Mouse (Mus musculus): ENCODE measurements around the gene Rnf220. TPM values are rescaled to one million over a fixed set of nuclear protein-coding genes. Genes with fewer than 3 reads are reported as not detected.
A peak's percentile ranks its signal among the peaks of the same experiment; 100 is the strongest.

Gene Rnf220
- polyA plus RNA-seq, 1 experiment from 2014 or later: 137 TPM

- no peak for ATAC-seq
- peaks cover 25% of the 10 kb centered on the region for H3K36me3 ChIP-seq (ENCODE audit: control insufficient read depth, insufficient read depth, low read length)
- peaks cover 4% of the 10 kb centered on the region; the same call in 1 of the 2 replicates for H3K9me3 ChIP-seq (replicated peaks; ENCODE audit: control insufficient read depth, low read length, poor library complexity, severe bottlenecking)
- 97% methylated on average over 17 of the region's 17 CpGs for WGBS
- no peak overlapping the region for H3K4me2 ChIP-seq (ENCODE audit: low read length)
- no peak overlapping the region for H3K4me3 ChIP-seq (ENCODE audit: low read depth, low read length)
- H3K9ac ChIP-seq (ENCODE audit: low read depth, low read length): no peak overlapping the region
- peaks cover 14% of the 10 kb centered on the region for H3K4me1 ChIP-seq (ENCODE audit: control insufficient read depth, insufficient read depth, low read length)
- H3K27me3 ChIP-seq (ENCODE audit: control insufficient read depth, insufficient read depth, low read depth, low read length): no peaks in the 10 kb centered on the region
- H3K27ac ChIP-seq (ENCODE audit: low read length): no peak overlapping the region
These were observed 220.6 kb downstream of the Rnf220 start for GRCm38 (mm10) chr4:117276281-117276711.

GRCm38 (mm10) chr4:117274720-117275119 lies 222.1 kb downstream of the Rnf220 start:
- peaks cover 27% of the 10 kb centered on the region for H3K36me3 ChIP-seq (ENCODE audit: control insufficient read depth, insufficient read depth, low read length)

GRCm38 (mm10) chr4:117272459-117272858 lies 224.4 kb downstream of the Rnf220 start:
- no peak overlapping the region for H3K4me2 ChIP-seq (ENCODE audit: low read length)
- H3K4me3 ChIP-seq (ENCODE audit: low read depth, low read length): no peak overlapping the region
- H3K4me1 ChIP-seq (ENCODE audit: control insufficient read depth, insufficient read depth, low read length): peaks cover 4% of the 10 kb centered on the region; the same call in 1 of the 2 replicates
- peaks cover 21% of the 10 kb centered on the region for H3K27me3 ChIP-seq (ENCODE audit: control insufficient read depth, insufficient read depth, low read depth, low read length)
- peak; percentile 60 for ATAC-seq
- H3K36me3 ChIP-seq (ENCODE audit: control insufficient read depth, insufficient read depth, low read length): peaks cover 27% of the 10 kb centered on the region
- peak overlapping the region; percentile 55; the same call in 1 of the 2 replicates for H3K27ac ChIP-seq (ENCODE audit: low read length)
- 4% methylated on average over 12 of the region's 12 CpGs for WGBS
- H3K9me3 ChIP-seq (replicated peaks; ENCODE audit: control insufficient read depth, low read length, poor library complexity, severe bottlenecking): peaks cover 4% of the 10 kb centered on the region; the same call in 1 of the 2 replicates
- no peak overlapping the region for H3K9ac ChIP-seq (ENCODE audit: low read depth, low read length)

More at GRCm38 (mm10) chr4:117274720-117275119, 222.1 kb downstream of the Rnf220 start:
- Histone ChIP-seq H3K4me2 (ENCODE audit: low read length) (no peak overlapping the region), H3K27ac (ENCODE audit: low read length) (no peak overlapping the region), H3K9ac (ENCODE audit: low read depth, low read length) (no peak overlapping the region), H3K27me3 (ENCODE audit: control insufficient read depth, insufficient read depth, low read depth, low read length) (peaks cover 3% of the 10 kb centered on the region; the same call in 1 of the 2 replicates), H3K4me3 (ENCODE audit: low read depth, low read length) (no peak overlapping the region), H3K9me3 (replicated peaks; ENCODE audit: control insufficient read depth, low read length, poor library complexity, severe bottlenecking) (peaks cover 4% of the 10 kb centered on the region; the same call in 1 of the 2 replicates), H3K4me1 (ENCODE audit: control insufficient read depth, insufficient read depth, low read length) (peaks cover 7% of the 10 kb centered on the region; the same call in 1 of the 2 replicates)
- no peak for ATAC-seq
- WGBS: 93% methylated on average over 4 of the region's 4 CpGs

- H3K36me3 ChIP-seq (ENCODE audit: control insufficient read depth, insufficient read depth, low read length): peaks cover 15% of the 10 kb centered on the region
- 13% methylated on average over 6 of the region's 6 CpGs for WGBS
- no peak overlapping the region for H3K27ac ChIP-seq (ENCODE audit: low read length)
- H3K9ac ChIP-seq (ENCODE audit: low read depth, low read length): no peak overlapping the region
- H3K4me3 ChIP-seq (ENCODE audit: low read depth, low read length): no peak overlapping the region
- H3K27me3 ChIP-seq (ENCODE audit: control insufficient read depth, insufficient read depth, low read depth, low read length): peaks cover 21% of the 10 kb centered on the region
- H3K4me2 ChIP-seq (ENCODE audit: low read length): no peak overlapping the region
- ATAC-seq: peak; percentile 43
- H3K4me1 ChIP-seq (ENCODE audit: control insufficient read depth, insufficient read depth, low read length): peaks cover 4% of the 10 kb centered on the region; the same call in 1 of the 2 replicates
- peaks cover 4% of the 10 kb centered on the region; the same call in 1 of the 2 replicates for H3K9me3 ChIP-seq (replicated peaks; ENCODE audit: control insufficient read depth, low read length, poor library complexity, severe bottlenecking)
These were observed 226.6 kb downstream of the Rnf220 start for GRCm38 (mm10) chr4:117270278-117270677.

GRCm38 (mm10) chr4:117267831-117268437 lies 228.9 kb downstream of the Rnf220 start:
- WGBS: 88% methylated on average over 25 of the region's 25 CpGs
- Histone ChIP-seq H3K27me3 (ENCODE audit: control insufficient read depth, insufficient read depth, low read depth, low read length) (peaks cover 21% of the 10 kb centered on the region), H3K4me1 (ENCODE audit: control insufficient read depth, insufficient read depth, low read length) (peaks cover 4% of the 10 kb centered on the region; the same call in 1 of the 2 replicates), H3K27ac (ENCODE audit: low read length) (no peak overlapping the region), H3K9ac (ENCODE audit: low read depth, low read length) (no peak overlapping the region), H3K4me2 (ENCODE audit: low read length) (no peak overlapping the region), H3K4me3 (ENCODE audit: low read depth, low read length) (no peak overlapping the region), H3K36me3 (ENCODE audit: control insufficient read depth, insufficient read depth, low read length) (peaks cover 4% of the 10 kb centered on the region), H3K9me3 (replicated peaks; ENCODE audit: control insufficient read depth, low read length, poor library complexity, severe bottlenecking) (no peaks in the 10 kb centered on the region)
- no peak for ATAC-seq

GRCm38 (mm10) chr4:117267284-117267683 lies 229.6 kb downstream of the Rnf220 start:
- Histone ChIP-seq H3K4me2 (ENCODE audit: low read length) (no peak overlapping the region), H3K27ac (ENCODE audit: low read length) (no peak overlapping the region), H3K4me3 (ENCODE audit: low read depth, low read length) (no peak overlapping the region), H3K9ac (ENCODE audit: low read depth, low read length) (no peak overlapping the region), H3K36me3 (ENCODE audit: control insufficient read depth, insufficient read depth, low read length) (peaks cover 4% of the 10 kb centered on the region), H3K9me3 (replicated peaks; ENCODE audit: control insufficient read depth, low read length, poor library complexity, severe bottlenecking) (no peaks in the 10 kb centered on the region), H3K27me3 (ENCODE audit: control insufficient read depth, insufficient read depth, low read depth, low read length) (peaks cover 21% of the 10 kb centered on the region), H3K4me1 (ENCODE audit: control insufficient read depth, insufficient read depth, low read length) (peaks cover 2% of the 10 kb centered on the region; the same call in 1 of the 2 replicates)
- WGBS: 11% methylated on average over 2 of the region's 2 CpGs
- no peak for ATAC-seq

GRCm38 (mm10) chr4:117262987-117263386 lies 233.9 kb downstream of the Rnf220 start:
- ATAC-seq: no peak
- Histone ChIP-seq H3K9ac (ENCODE audit: low read depth, low read length) (no peak overlapping the region), H3K4me3 (ENCODE audit: low read depth, low read length) (no peak overlapping the region), H3K4me2 (ENCODE audit: low read length) (no peak overlapping the region), H3K36me3 (ENCODE audit: control insufficient read depth, insufficient read depth, low read length) (no peaks in the 10 kb centered on the region), H3K9me3 (replicated peaks; ENCODE audit: control insufficient read depth, low read length, poor library complexity, severe bottlenecking) (no peaks in the 10 kb centered on the region), H3K4me1 (ENCODE audit: control insufficient read depth, insufficient read depth, low read length) (no peaks in the 10 kb centered on the region), H3K27ac (ENCODE audit: low read length) (no peak overlapping the region), H3K27me3 (ENCODE audit: control insufficient read depth, insufficient read depth, low read depth, low read length) (peaks cover 3% of the 10 kb centered on the region)
- WGBS: 49% methylated on average over 8 of the region's 8 CpGs

- ATAC-seq: no peak
- no peaks in the 10 kb centered on the region for H3K9me3 ChIP-seq (replicated peaks; ENCODE audit: control insufficient read depth, low read length, poor library complexity, severe bottlenecking)
These were observed 234.5 kb downstream of the Rnf220 start for GRCm38 (mm10) chr4:117262101-117262913.

GRCm38 (mm10) chr4:117261222-117261621 lies 235.6 kb downstream of the Rnf220 start:
- Histone ChIP-seq H3K9me3 (replicated peaks; ENCODE audit: control insufficient read depth, low read length, poor library complexity, severe bottlenecking) (no peaks in the 10 kb centered on the region), H3K9ac (ENCODE audit: low read depth, low read length) (no peak overlapping the region), H3K4me1 (ENCODE audit: control insufficient read depth, insufficient read depth, low read length) (no peaks in the 10 kb centered on the region), H3K36me3 (ENCODE audit: control insufficient read depth, insufficient read depth, low read length) (no peaks in the 10 kb centered on the region), H3K27me3 (ENCODE audit: control insufficient read depth, insufficient read depth, low read depth, low read length) (no peaks in the 10 kb centered on the region), H3K4me3 (ENCODE audit: low read depth, low read length) (no peak overlapping the region), H3K27ac (ENCODE audit: low read length) (no peak overlapping the region), H3K4me2 (ENCODE audit: low read length) (no peak overlapping the region)
- whole genome bisulfite sequencing: 89% methylated on average over 2 of the region's 2 CpGs
- no peak for ATAC-seq

More at GRCm38 (mm10) chr4:117262101-117262913, 234.5 kb downstream of the Rnf220 start:
- H3K4me2 ChIP-seq (ENCODE audit: low read length): no peak overlapping the region
- H3K27me3 ChIP-seq (ENCODE audit: control insufficient read depth, insufficient read depth, low read depth, low read length): no peaks in the 10 kb centered on the region
- H3K4me1 ChIP-seq (ENCODE audit: control insufficient read depth, insufficient read depth, low read length): no peaks in the 10 kb centered on the region
- 76% methylated on average over 13 of the region's 13 CpGs for WGBS
- no peak overlapping the region for H3K4me3 ChIP-seq (ENCODE audit: low read depth, low read length)
- H3K9ac ChIP-seq (ENCODE audit: low read depth, low read length): no peak overlapping the region; the same call in 1 of the 2 replicates
- H3K36me3 ChIP-seq (ENCODE audit: control insufficient read depth, insufficient read depth, low read length): no peaks in the 10 kb centered on the region
- no peak overlapping the region for H3K27ac ChIP-seq (ENCODE audit: low read length)
